ENCODE assay signal across 10 mouse cellular contexts in the genomic region with DNA sequence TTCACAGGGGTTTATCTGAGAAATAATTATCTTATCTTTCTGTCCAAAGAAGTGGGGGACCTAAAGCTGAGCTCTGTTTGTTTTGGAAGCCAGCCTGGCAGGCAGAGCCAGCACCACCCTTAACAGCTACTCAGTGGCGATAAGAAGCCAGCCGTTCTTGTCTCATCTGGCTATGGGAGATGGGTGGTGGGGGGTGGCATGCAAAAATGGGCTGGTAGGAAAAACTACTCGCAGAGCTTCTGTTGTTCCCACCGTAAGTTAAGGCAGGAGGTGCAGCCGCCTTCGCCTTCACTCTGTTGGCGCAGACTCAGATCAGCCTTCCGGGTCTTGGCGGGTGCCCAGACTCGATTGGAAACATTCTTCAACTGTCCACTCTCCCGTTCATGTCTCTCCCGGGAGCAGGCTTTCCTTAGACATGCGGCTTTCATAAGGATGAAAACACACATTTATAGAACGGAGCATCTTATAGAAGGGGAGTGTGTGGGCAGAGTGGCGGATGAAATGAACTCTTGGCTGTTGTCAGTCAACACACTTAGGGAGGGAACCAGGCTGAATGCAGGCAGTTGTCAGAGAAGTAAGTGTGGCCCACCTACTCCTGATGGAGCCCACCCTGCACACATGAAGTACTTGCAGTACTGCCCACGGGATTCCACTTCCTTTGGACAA.
DNase-seq lines count a peak whose midpoint lies in the region; ATAC-seq and TF ChIP-seq lines count a peak whose summit lies in the region.
"Had no signal": no experiment of that assay in that cellular context is flagged by ENCODE, and none has a peak within 500 bp of the region (broad histone marks: within the 10 kb centered on the region; RNA-seq: fewer than 3 reads in every experiment).

No protein-coding gene starts in this region.

- H3K9ac ChIP-seq in forebrain, postnatal 0 days, result no peak overlapping the region
- H3K9ac ChIP-seq in forebrain, embryonic 12.5 days, result no peak overlapping the region
- H3K9ac ChIP-seq: midbrain, embryonic 12.5 days had no signal

- intact Hi-C loops in gastrocnemius, postnatal 14 days (cut with DNase I; ENCODE audit: low total_unique reads), result loop anchor here (2.0 kb wide), 1 partner anchor 99 kb away; no protein-coding TSS in a partner anchor
- intact Hi-C loops in left cerebral cortex, postnatal 36 days (cut with DNase I), result loop anchor here (5.0 kb wide), 1 partner anchor 284 kb away; no protein-coding TSS in a partner anchor

- TF ChIP-seq CTCF in forebrain, postnatal 0 days (IDR thresholded peaks at IDR 0.05; ENCODE audit: low read depth), result no peak
- TF ChIP-seq CTCF in E14TG2a.4 (conservative IDR thresholded peaks at IDR 0.05; ENCODE audit: low read length), result no peak

- no peaks in the 10 kb centered on the region for H3K27me3 ChIP-seq in forebrain, postnatal 0 days (ENCODE audit: insufficient read depth, low read length)
- H3K27me3 ChIP-seq in forebrain, embryonic 12.5 days, result no peaks in the 10 kb centered on the region
- no peaks in the 10 kb centered on the region for H3K27me3 ChIP-seq in E14TG2a.4 (ENCODE audit: insufficient read depth, low read length)

- H3K27ac ChIP-seq in forebrain, postnatal 0 days (ENCODE audit: low read depth, low read length), result no peak overlapping the region
- no peak overlapping the region for H3K27ac ChIP-seq in forebrain, embryonic 12.5 days
- H3K27ac ChIP-seq: midbrain, embryonic 12.5 days had no signal

- WGBS in forebrain, postnatal 0 days, result 44% methylated on average over 16 of the region's 16 CpGs
- 85% methylated on average over 16 of the region's 16 CpGs for WGBS in forebrain, embryonic 12.5 days

- no peaks in the 10 kb centered on the region for H3K36me3 ChIP-seq in forebrain, postnatal 0 days (ENCODE audit: insufficient read depth)
- H3K36me3 ChIP-seq in forebrain, embryonic 12.5 days (replicated peaks), result no peaks in the 10 kb centered on the region
- no peaks in the 10 kb centered on the region for H3K36me3 ChIP-seq in E14TG2a.4 (ENCODE audit: insufficient read depth, low read length)
- H3K36me3 ChIP-seq: midbrain, embryonic 12.5 days had no signal

- H3K9me3 ChIP-seq in forebrain, postnatal 0 days (ENCODE audit: low read length), result no peaks in the 10 kb centered on the region
- H3K9me3 ChIP-seq in forebrain, embryonic 12.5 days, result no peaks in the 10 kb centered on the region
- no peaks in the 10 kb centered on the region for H3K9me3 ChIP-seq in E14TG2a.4 (ENCODE audit: low read length)
- H3K9me3 ChIP-seq: midbrain, embryonic 12.5 days had no signal

- no peak overlapping the region for H3K4me3 ChIP-seq in forebrain, postnatal 0 days (ENCODE audit: low read depth, low read length)
- no peak overlapping the region for H3K4me3 ChIP-seq in forebrain, embryonic 12.5 days (replicated peaks)
- H3K4me3 ChIP-seq in E14TG2a.4 (replicated peaks; ENCODE audit: low read length), result peak overlapping the region; percentile 37
- H3K4me3 ChIP-seq: erythroblast, embryonic 14.5 days; midbrain, embryonic 12.5 days had no signal

- H3K4me1 ChIP-seq in forebrain, postnatal 0 days (ENCODE audit: insufficient read depth), result no peaks in the 10 kb centered on the region
- H3K4me1 ChIP-seq in forebrain, embryonic 12.5 days, result peaks cover 8% of the 10 kb centered on the region
- H3K4me1 ChIP-seq in E14TG2a.4 (replicated peaks; ENCODE audit: low read depth, low read length), result peaks cover 28% of the 10 kb centered on the region

- ATAC-seq in forebrain, postnatal 0 days, result no peak
- no peak for ATAC-seq in forebrain, embryonic 12.5 days (ENCODE audit: low FRiP score)

- H3K4me2 ChIP-seq in forebrain, postnatal 0 days (ENCODE audit: low read depth), result peak overlapping the region; percentile 31
- H3K4me2 ChIP-seq in forebrain, embryonic 12.5 days, result no peak overlapping the region
- H3K4me2 ChIP-seq: midbrain, embryonic 12.5 days had no signal

- no peak for DNase-seq in forebrain, postnatal 0 days
- peak; percentile 26 for DNase-seq in gastrocnemius, postnatal 14 days
- peak; percentile 13 to 30 for DNase-seq in left cerebral cortex, postnatal 36 days (ENCODE audit: low spot score in 2 of 2)
- peak; percentile 24 for DNase-seq in ovary, postnatal 10 days (ENCODE audit: low spot score)
- no peak for DNase-seq in thymus, postnatal 4 days
- DNase-seq in thymus, postnatal 10 days (ENCODE audit: low spot score in 2 of 2), result no peak

Comparison
In these comparisons a context has a peak if more than half of its experiments do, and no peak if none do; other contexts are left out.
1. DNase-seq: peak in gastrocnemius, postnatal 14 days (single experiment), left cerebral cortex, postnatal 36 days (2 of 2) and ovary, postnatal 10 days (single experiment); none in forebrain, postnatal 0 days (single experiment), thymus, postnatal 4 days (single experiment) and thymus, postnatal 10 days (0 of 2).